Mouse (Mus musculus) MEL (cell line): ENCODE data around the gene Add2. TPM values are rescaled to one million over a fixed set of nuclear protein-coding genes. Genes with fewer than 3 reads are reported as not detected.
A peak's percentile ranks its signal among the peaks of the same experiment; 100 is the strongest.

Source experiments
- DNase-seq: peaks from one replicate; pipeline ENCODE4 v3.0.0; 2011; ENCODE audit warnings: low read depth, low spot score
- H3K27ac ChIP-seq: 2 replicates; pipeline ENCODE4 v1.5.1; 2012; ENCODE audit warnings: low read depth, mild to moderate bottlenecking, control low read depth, low read length, moderate library complexity; ENCODE audit not compliant: control insufficient read depth
- H3K27me3 ChIP-seq, 2 experiments: fragments of 150-350 bp in 1 of 2; sonication (generic) in 1 of 2; 2 replicates each; pipeline ENCODE4 v1.6.1; 2012; ENCODE audit warnings: low read length in 2 of 2, mild to moderate bottlenecking in 2 of 2, improper control_type of control experiment in 1 of 2, moderate library complexity in 1 of 2; ENCODE audit not compliant: insufficient read depth in 2 of 2, control insufficient read depth in 1 of 2
- H3K36me3 ChIP-seq, 2 experiments: 2 replicates each; pipeline ENCODE4 v1.6.1; 2012 to 2014; ENCODE audit warnings: low read length in 2 of 2, improper control_type of control experiment in 1 of 2, inconsistent platforms in 1 of 2, mild to moderate bottlenecking in 1 of 2; ENCODE audit not compliant: insufficient read depth in 2 of 2, control insufficient read depth in 1 of 2
- H3K4me1 ChIP-seq, 2 experiments: fragments of 150-350 bp in 1 of 2; sonication (generic) in 1 of 2; 2 replicates each; pipeline ENCODE4 v1.6.1; 2012; ENCODE audit warnings: low read length in 2 of 2, improper control_type of control experiment in 1 of 2, mild to moderate bottlenecking in 1 of 2; ENCODE audit not compliant: insufficient read depth in 2 of 2, control insufficient read depth in 1 of 2
- H3K4me3 ChIP-seq, 2 experiments: fragments of 150-350 bp in 1 of 2; sonication (generic) in 1 of 2; 2 replicates each; pipeline ENCODE4 v1.5.1; 2012; ENCODE audit warnings: low read depth in 2 of 2, low read length in 2 of 2, mild to moderate bottlenecking in 2 of 2, moderate library complexity in 2 of 2, control low read depth in 1 of 2, improper control_type of control experiment in 1 of 2; ENCODE audit not compliant: control insufficient read depth in 1 of 2, insufficient read depth in 1 of 2
- H3K79me2 ChIP-seq: 2 replicates; pipeline ENCODE4 v1.6.1; 2012; ENCODE audit warnings: mild to moderate bottlenecking, low read length, moderate library complexity; ENCODE audit not compliant: control insufficient read depth, poor library complexity, insufficient read depth
- H3K9ac ChIP-seq: 2 replicates; pipeline ENCODE4 v1.6.1; 2012; ENCODE audit warnings: low read depth, mild to moderate bottlenecking, control low read depth, low read length, moderate library complexity; ENCODE audit not compliant: control insufficient read depth, poor library complexity, severe bottlenecking
- H3K9me3 ChIP-seq: fragments of 150-350 bp; sonication (generic); replicated peaks from 2 replicates; pipeline ENCODE4 v1.6.1; 2012; ENCODE audit warnings: mild to moderate bottlenecking, low read length, improper control_type of control experiment, moderate library complexity; ENCODE audit not compliant: insufficient read depth
- CHD1 ChIP-seq: IDR thresholded peaks from 2 replicates; pipeline ENCODE4 v1.6.1; 2012; ENCODE audit warnings: low read depth, mild to moderate bottlenecking, inconsistent platforms, low read length, improper control_type of control experiment
- CHD2 ChIP-seq: IDR thresholded peaks from 2 replicates; pipeline ENCODE4 v1.6.1; 2011; ENCODE audit warnings: low read length, improper control_type of control experiment
- CTCF ChIP-seq, 3 experiments: IDR thresholded peaks in 2 of 3; conservative IDR thresholded peaks in 1 of 3; 2 replicates each; pipeline ENCODE4 v1.5.1; 2011 to 2012; ENCODE audit warnings: low read length in 3 of 3, low read depth in 2 of 3, mild to moderate bottlenecking in 2 of 3, improper control_type of control experiment in 1 of 3, inconsistent platforms in 1 of 3, mixed read lengths in 1 of 3, moderate library complexity in 1 of 3; ENCODE audit not compliant: control insufficient read depth in 1 of 3, insufficient read depth in 1 of 3, poor library complexity in 1 of 3, severe bottlenecking in 1 of 3
- E2F4 ChIP-seq: IDR thresholded peaks from 2 replicates; pipeline ENCODE4 v1.6.1; 2011; ENCODE audit warnings: low read depth, low read length, improper control_type of control experiment, borderline replicate concordance
- ELF1 ChIP-seq: IDR thresholded peaks from 2 replicates; pipeline ENCODE4 v1.6.1; 2014; ENCODE audit warnings: low read depth, mild to moderate bottlenecking, inconsistent platforms, low read length, improper control_type of control experiment, moderate library complexity
- EP300 ChIP-seq, 2 experiments: IDR thresholded peaks; 2 replicates each; pipeline ENCODE4 v1.6.1; 2011; ENCODE audit warnings: improper control_type of control experiment in 2 of 2, low read length in 2 of 2, low read depth in 1 of 2, mild to moderate bottlenecking in 1 of 2
- ETS1 ChIP-seq: IDR thresholded peaks from 2 replicates; pipeline ENCODE4 v1.6.1; 2012; ENCODE audit warnings: low read depth, mild to moderate bottlenecking, inconsistent platforms, low read length, improper control_type of control experiment, moderate library complexity
- GABPA ChIP-seq: IDR thresholded peaks from 2 replicates; pipeline ENCODE4 v1.6.1; 2012; ENCODE audit warnings: low read depth, mild to moderate bottlenecking, inconsistent platforms, low read length, improper control_type of control experiment, moderate library complexity
- GATA1 ChIP-seq: IDR thresholded peaks from 2 replicates; pipeline ENCODE4 v1.6.1; 2011; ENCODE audit warnings: low read depth, low read length, improper control_type of control experiment
- JUND ChIP-seq: IDR thresholded peaks from 2 replicates; pipeline ENCODE4 v1.6.1; 2011; ENCODE audit warnings: low read depth, mild to moderate bottlenecking, improper control_type of control experiment, low read length
- KAT2A ChIP-seq: conservative IDR thresholded peaks from 2 replicates; pipeline ENCODE4 v1.6.1; 2012; ENCODE audit warnings: low read depth, low read length, improper control_type of control experiment, inconsistent platforms
- MAFK ChIP-seq: IDR thresholded peaks from 2 replicates; pipeline ENCODE4 v1.6.1; 2011; ENCODE audit warnings: low read depth, mild to moderate bottlenecking, low read length, improper control_type of control experiment, borderline replicate concordance
- MAX ChIP-seq: IDR thresholded peaks from 2 replicates; pipeline ENCODE4 v1.6.1; 2011; ENCODE audit warnings: low read length, improper control_type of control experiment
- MAZ ChIP-seq: IDR thresholded peaks from 2 replicates; pipeline ENCODE4 v1.6.1; 2012; ENCODE audit warnings: low read depth, mild to moderate bottlenecking, inconsistent platforms, low read length, improper control_type of control experiment
- MEF2A ChIP-seq: IDR thresholded peaks from 2 replicates; pipeline ENCODE4 v1.6.1; 2014; ENCODE audit warnings: low read depth, mild to moderate bottlenecking, inconsistent platforms, low read length, improper control_type of control experiment; ENCODE audit not compliant: poor library complexity, insufficient replicate concordance, severe bottlenecking; ENCODE audit errors: extremely low read depth
- MXI1 ChIP-seq: IDR thresholded peaks from 2 replicates; pipeline ENCODE4 v1.6.1; 2011; ENCODE audit warnings: mild to moderate bottlenecking, low read depth, low read length, improper control_type of control experiment
- MYB ChIP-seq: IDR thresholded peaks from 2 replicates; pipeline ENCODE4 v1.6.1; 2011; ENCODE audit warnings: mild to moderate bottlenecking, low read depth, low read length, improper control_type of control experiment
- MYC ChIP-seq: IDR thresholded peaks from 2 replicates; pipeline ENCODE4 v1.6.1; 2011; ENCODE audit warnings: low read depth, mild to moderate bottlenecking, low read length, improper control_type of control experiment, moderate library complexity
- NELFE ChIP-seq: IDR thresholded peaks from 2 replicates; pipeline ENCODE4 v1.6.1; 2011; ENCODE audit warnings: low read depth, low read length, improper control_type of control experiment
- NRF1 ChIP-seq: IDR thresholded peaks from 2 replicates; pipeline ENCODE4 v1.6.1; 2014; ENCODE audit warnings: low read depth, mild to moderate bottlenecking, inconsistent platforms, low read length, improper control_type of control experiment, moderate library complexity; ENCODE audit not compliant: poor library complexity, insufficient read depth, severe bottlenecking
- POLR2A ChIP-seq, 2 experiments: IDR thresholded peaks; 2 replicates each; pipeline ENCODE4 v1.6.1; 2011 to 2012; ENCODE audit warnings: low read length in 2 of 2, mild to moderate bottlenecking in 2 of 2, control low read depth in 1 of 2, improper control_type of control experiment in 1 of 2, low read depth in 1 of 2, moderate library complexity in 1 of 2; ENCODE audit not compliant: control insufficient read depth in 1 of 2, insufficient read depth in 1 of 2, poor library complexity in 1 of 2
- POLR2AphosphoS2 ChIP-seq: IDR thresholded peaks from 2 replicates; pipeline ENCODE4 v1.6.1; 2011; ENCODE audit warnings: low read length, improper control_type of control experiment
- POLR2AphosphoS5 ChIP-seq: IDR thresholded peaks from 2 replicates; pipeline ENCODE4 v1.6.1; 2012; ENCODE audit warnings: low read depth, borderline replicate concordance, mild to moderate bottlenecking, inconsistent platforms, low read length, moderate library complexity, mixed read lengths
- RAD21 ChIP-seq: IDR thresholded peaks from 2 replicates; pipeline ENCODE4 v1.6.1; 2011; ENCODE audit warnings: mild to moderate bottlenecking, low read depth, low read length, improper control_type of control experiment
- RCOR1 ChIP-seq: IDR thresholded peaks from 2 replicates; pipeline ENCODE4 v1.6.1; 2012; ENCODE audit warnings: low read depth, mild to moderate bottlenecking, inconsistent platforms, low read length, improper control_type of control experiment
- SIN3A ChIP-seq: IDR thresholded peaks from 2 replicates; pipeline ENCODE4 v1.6.1; 2012; ENCODE audit warnings: low read length, improper control_type of control experiment, inconsistent platforms
- SMC3 ChIP-seq: IDR thresholded peaks from 2 replicates; pipeline ENCODE4 v1.6.1; 2011; ENCODE audit warnings: low read depth, low read length, improper control_type of control experiment
- TAL1 ChIP-seq: IDR thresholded peaks from 2 replicates; pipeline ENCODE4 v1.6.1; 2012; ENCODE audit warnings: mild to moderate bottlenecking, inconsistent platforms, low read length, moderate library complexity, mixed read lengths
- TBP ChIP-seq: IDR thresholded peaks from 2 replicates; pipeline ENCODE4 v1.8.0; 2011; ENCODE audit warnings: low read depth, low read length, improper control_type of control experiment
- TCF12 ChIP-seq: IDR thresholded peaks from 2 replicates; pipeline ENCODE4 v1.6.1; 2014; ENCODE audit warnings: low read depth, mild to moderate bottlenecking, inconsistent platforms, low read length, improper control_type of control experiment, moderate library complexity
- UBTF ChIP-seq: IDR thresholded peaks from 2 replicates; pipeline ENCODE4 v1.6.1; 2012; ENCODE audit warnings: low read depth, mild to moderate bottlenecking, inconsistent platforms, low read length, improper control_type of control experiment, moderate library complexity, borderline replicate concordance; ENCODE audit not compliant: insufficient read depth
- USF1 ChIP-seq: IDR thresholded peaks from 2 replicates; pipeline ENCODE4 v1.6.1; 2014; ENCODE audit warnings: low read depth, mild to moderate bottlenecking, inconsistent platforms, low read length, improper control_type of control experiment, moderate library complexity
- USF2 ChIP-seq, 2 experiments: IDR thresholded peaks; 2 replicates each; pipeline ENCODE4 v1.6.1; 2011 to 2012; ENCODE audit warnings: improper control_type of control experiment in 2 of 2, low read length in 2 of 2, borderline replicate concordance in 1 of 2, inconsistent platforms in 1 of 2, low read depth in 1 of 2, mild to moderate bottlenecking in 1 of 2; ENCODE audit not compliant: insufficient read depth in 1 of 2
- ZC3H11A ChIP-seq: IDR thresholded peaks from 2 replicates; pipeline ENCODE4 v1.6.1; 2012; ENCODE audit warnings: low read depth, mild to moderate bottlenecking, inconsistent platforms, low read length, improper control_type of control experiment
- ZKSCAN1 ChIP-seq: IDR thresholded peaks from 2 replicates; pipeline ENCODE4 v1.6.1; 2012; ENCODE audit warnings: low read depth, mild to moderate bottlenecking, inconsistent platforms, low read length, improper control_type of control experiment, moderate library complexity
- ZMIZ1 ChIP-seq: IDR thresholded peaks from 2 replicates; pipeline ENCODE4 v1.6.1; 2012; ENCODE audit warnings: low read depth, mild to moderate bottlenecking, inconsistent platforms, low read length, improper control_type of control experiment, moderate library complexity
- ZNF384 ChIP-seq: IDR thresholded peaks from 2 replicates; pipeline ENCODE4 v1.6.1; 2012; ENCODE audit warnings: low read depth, mild to moderate bottlenecking, inconsistent platforms, low read length, improper control_type of control experiment
- polyA plus RNA-seq, 2 experiments: library from polyadenylated mRNA; stranded (reverse) in 1 of 2; unstranded in 1 of 2; fragments of >175 nt in 1 of 2; fragments of >200 nt in 1 of 2; gene quantifications; 2 replicates each; pipeline versions ENCODE4 v1.2.1 to v1.2.4; 2012; ENCODE audit warnings: low replicate concordance in 2 of 2, low read depth in 1 of 2; ENCODE audit not compliant: insufficient read length in 2 of 2, insufficient read depth in 1 of 2, missing spikeins in 1 of 2
- total RNA-seq: library from RNA; depleted of rRNA; stranded (reverse); fragments of 300-350 nt; gene quantifications from 2 replicates; pipeline ENCODE4 v1.2.3, GENCODE M21; 2012

Gene Add2
- total and polyA plus RNA-seq, 3 experiments, result 85.0 to 191 (median 129) TPM

GRCm38 (mm10) chr6:86095518-86095917 lies 67.0 kb downstream of the Add2 start:
- no peaks in the 10 kb centered on the region for H3K9me3 ChIP-seq
- H3K4me3 ChIP-seq, result no peak overlapping the region
- DNase-seq, result peak; percentile 91
- no peaks in the 10 kb centered on the region for H3K79me2 ChIP-seq
- H3K9ac ChIP-seq, result peak overlapping the region; percentile 21
- H3K36me3 ChIP-seq, result peaks cover 16 to 21% of the 10 kb centered on the region in 2 experiments
- peak overlapping the region; percentile 67 for H3K27ac ChIP-seq
- H3K4me1 ChIP-seq, result peaks cover 12 to 17% of the 10 kb centered on the region in 2 experiments
- no peaks in the 10 kb centered on the region for H3K27me3 ChIP-seq
- TF ChIP-seq USF2 (IDR thresholded peaks at IDR 0.05; ENCODE audit: borderline replicate concordance in 1 of 2, insufficient read depth in 1 of 2, low read depth in 1 of 2, low read length in 2 of 2), result no peak
- TF ChIP-seq E2F4, result no peak
- peak; percentile 43 for TF ChIP-seq TCF12
- TF ChIP-seq ETS1, result peak; percentile 56; the same call in 1 of the 2 replicates
- no peak for TF ChIP-seq USF1
- TF ChIP-seq POLR2AphosphoS2, result no peak
- no peak for TF ChIP-seq SMC3
- no peak for TF ChIP-seq ZKSCAN1
- TF ChIP-seq NRF1, result no peak
- TF ChIP-seq POLR2A (IDR thresholded peaks at IDR 0.05; ENCODE audit: control insufficient read depth in 1 of 2, insufficient read depth in 1 of 2, low read depth in 1 of 2, low read length in 2 of 2, poor library complexity in 1 of 2), result peak in 1 of 2 experiments; percentile 28; a peak in 1 of 4 replicates
- no peak; the same call in 1 of the 2 replicates for TF ChIP-seq MAX
- TF ChIP-seq MEF2A, result no peak
- TF ChIP-seq ELF1, result peak; percentile 24; the same call in 1 of the 2 replicates
- TF ChIP-seq CHD1, result no peak
- TF ChIP-seq ZNF384, result no peak
- TF ChIP-seq MAZ, result no peak
- no peak for TF ChIP-seq RCOR1
- TF ChIP-seq MAFK, result peak; percentile 89
- TF ChIP-seq GABPA, result peak; percentile 87
- TF ChIP-seq MYC, result peak; percentile 49; the same call in 1 of the 2 replicates
- TF ChIP-seq ZC3H11A, result peak; percentile 14; the same call in 1 of the 2 replicates
- TF ChIP-seq POLR2AphosphoS5, result no peak
- TF ChIP-seq JUND, result no peak; the same call in 1 of the 2 replicates
- 0 out of 2 replicates have a peak, but pooled peaks have one; percentile 48 for TF ChIP-seq SIN3A
- no peak for TF ChIP-seq RAD21
- TF ChIP-seq TAL1, result no peak
- TF ChIP-seq GATA1, result no peak
- TF ChIP-seq TBP, result peak; percentile 60; the same call in 1 of the 2 replicates
- TF ChIP-seq UBTF, result no peak
- no peak for TF ChIP-seq ZMIZ1
- TF ChIP-seq CTCF (IDR thresholded peaks at IDR 0.05 in 2 of 3, conservative IDR thresholded peaks at IDR 0.05 in 1 of 3; ENCODE audit: control insufficient read depth in 1 of 3, insufficient read depth in 1 of 3, low read depth in 2 of 3, low read length in 3 of 3, poor library complexity in 1 of 3, severe bottlenecking in 1 of 3), result no peak
- TF ChIP-seq MYB, result 0 out of 2 replicates have a peak, but pooled peaks have one; percentile 26
- TF ChIP-seq NELFE, result peak; percentile 27
- TF ChIP-seq KAT2A, result no peak
- TF ChIP-seq CHD2, result no peak
- peak in 1 of 2 experiments; percentile 71; a peak in 2 of 4 replicates for TF ChIP-seq EP300 (IDR thresholded peaks at IDR 0.05; ENCODE audit: low read depth in 1 of 2, low read length in 2 of 2)
- TF ChIP-seq MXI1, result no peak
